Mouse (Mus musculus): ENCODE measurements around the gene Atp6v0c.

- TF ChIP-seq CTCF (IDR thresholded peaks at IDR 0.05; ENCODE audit: extremely low read depth, insufficient read length, insufficient replicate concordance, low read depth, low read length) (no peak), POLR2A (IDR thresholded peaks at IDR 0.05; ENCODE audit: low read depth, low read length) (no peak)
Observed at GRCm38 (mm10) chr17:24155742-24156141, 13.8 kb downstream of the Atp6v0c start.
